Mouse (Mus musculus) heart, embryonic 12.5 days (tissue): Measurements from ENCODE around the gene Fxyd2. TPM values are rescaled to one million over a fixed set of nuclear protein-coding genes. Genes with fewer than 3 reads are reported as not detected.

Source experiments
- ATAC-seq: fragments of 200-750 bp; cut with Nextera tagmentation; 2 replicates; pipeline ENCODE4 v1.8.0; 2017; ENCODE audit warnings: moderate TSS enrichment, moderate library complexity; ENCODE audit not compliant: insufficient number of reproducible peaks, low FRiP score
- H3K27ac ChIP-seq: fragments of 300-500 bp; sonication (generic); 2 replicates; pipeline ENCODE4 v1.5.1; 2016; ENCODE audit warnings: mild to moderate bottlenecking, moderate library complexity; ENCODE audit not compliant: poor library complexity, severe bottlenecking
- H3K27me3 ChIP-seq: fragments of 300-500 bp; sonication (generic); replicated peaks from 2 replicates; pipeline ENCODE4 v1.6.1; 2016; ENCODE audit warnings: mild to moderate bottlenecking, moderate library complexity
- H3K36me3 ChIP-seq: fragments of 300-500 bp; sonication (generic); 2 replicates; pipeline ENCODE4 v1.6.1; 2016; ENCODE audit warnings: mild to moderate bottlenecking, moderate library complexity
- H3K4me1 ChIP-seq: fragments of 300-500 bp; sonication (generic); replicated peaks from 2 replicates; pipeline ENCODE4 v1.6.1; 2016; ENCODE audit warnings: mild to moderate bottlenecking
- H3K4me2 ChIP-seq: fragments of 300-500 bp; sonication (generic); 2 replicates; pipeline ENCODE4 v1.6.1; 2016; ENCODE audit warnings: mild to moderate bottlenecking, moderate library complexity
- H3K4me3 ChIP-seq: fragments of 300-500 bp; sonication (generic); 2 replicates; pipeline ENCODE4 v1.5.1; 2016; ENCODE audit warnings: mild to moderate bottlenecking
- H3K9ac ChIP-seq: fragments of 300-500 bp; sonication (generic); 2 replicates; pipeline ENCODE4 v1.6.1; 2016; ENCODE audit warnings: mild to moderate bottlenecking, moderate library complexity
- H3K9me3 ChIP-seq: fragments of 300-500 bp; sonication (generic); replicated peaks from 2 replicates; pipeline ENCODE4 v1.6.1; 2016; ENCODE audit warnings: mild to moderate bottlenecking, moderate library complexity
- WGBS: fragments of 180-500 bp; shearing (Covaris S2); methylation state at CpG from one replicate; pipeline ENCODE4 v1.1.7; 2016; 5-methylcytosine and 5-hydroxymethylcytosine counted together
- polyA plus RNA-seq: library from polyadenylated mRNA; unstranded; fragments of >200 nt; fragmentation: Nextera tagmentation; extraction: Ambion mirVana; gene quantifications from 2 replicates; pipeline ENCODE4 v1.2.1, GENCODE M21; 2016

Gene Fxyd2
- polyA plus RNA-seq, 1 experiment from 2014 or later = 2.2 TPM

DNA sequence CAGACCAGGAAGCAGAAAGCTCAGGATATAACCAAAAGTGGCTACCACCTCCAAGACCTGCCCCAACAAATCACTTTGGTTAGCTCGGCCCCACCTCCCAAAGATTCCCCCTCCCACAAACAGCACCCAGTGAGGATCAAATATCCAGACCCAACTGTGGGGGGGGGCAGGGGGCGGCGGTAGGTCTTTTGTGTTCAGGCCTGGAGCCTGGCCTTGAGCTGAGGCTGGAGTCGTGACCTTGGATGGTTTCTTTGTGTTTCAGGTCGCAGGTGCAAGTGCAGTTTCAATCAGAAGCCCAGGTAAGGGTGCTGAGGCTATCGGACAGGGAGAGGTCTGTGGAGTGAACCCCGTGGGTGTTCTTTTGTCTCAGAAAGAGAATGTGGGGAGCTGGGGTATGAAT is 8.2 kb upstream of the Fxyd2 start:
- H3K27ac ChIP-seq = no peak overlapping the region
- H3K27me3 ChIP-seq = no peaks in the 10 kb centered on the region
- no peak overlapping the region for H3K4me3 ChIP-seq
- 66% methylated on average over 7 of the region's 7 CpGs for WGBS
- H3K4me1 ChIP-seq = no peaks in the 10 kb centered on the region
- H3K9me3 ChIP-seq = no peaks in the 10 kb centered on the region
- peaks cover 3% of the 10 kb centered on the region; the same call in 1 of the 2 replicates for H3K36me3 ChIP-seq
- no peak overlapping the region for H3K4me2 ChIP-seq
- ATAC-seq = no peak
- no peak overlapping the region for H3K9ac ChIP-seq

DNA sequence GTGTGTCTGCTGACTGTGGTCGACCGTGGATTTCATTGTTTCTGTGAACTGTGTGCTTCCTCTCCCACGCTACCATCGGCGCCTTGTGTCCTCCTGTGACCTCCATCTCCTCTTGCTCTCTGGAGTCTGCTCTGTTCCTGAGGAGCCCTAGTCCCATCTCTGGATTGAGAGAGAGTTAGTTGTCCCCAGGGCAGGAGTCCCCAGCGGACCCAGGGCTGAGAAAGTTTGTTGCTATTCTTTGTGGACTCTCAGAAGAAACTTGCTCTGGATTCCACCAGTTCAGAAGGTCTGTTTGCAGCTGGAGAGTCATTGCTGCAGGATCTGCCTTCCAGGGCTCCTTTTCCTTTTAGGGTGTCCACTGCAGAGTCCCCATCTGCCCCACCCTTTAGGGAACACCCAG is 4.3 kb upstream of the Fxyd2 start:
- H3K27ac ChIP-seq = no peak overlapping the region
- no peak overlapping the region for H3K4me3 ChIP-seq
- H3K4me2 ChIP-seq = no peak overlapping the region
- no peaks in the 10 kb centered on the region for H3K4me1 ChIP-seq
- H3K27me3 ChIP-seq = peaks cover 7% of the 10 kb centered on the region
- H3K9ac ChIP-seq = no peak overlapping the region
- ATAC-seq = no peak
- no peaks in the 10 kb centered on the region for H3K9me3 ChIP-seq
- H3K36me3 ChIP-seq = peaks cover 3% of the 10 kb centered on the region; the same call in 1 of the 2 replicates
- WGBS = 82% methylated on average over 6 of the region's 6 CpGs

DNA sequence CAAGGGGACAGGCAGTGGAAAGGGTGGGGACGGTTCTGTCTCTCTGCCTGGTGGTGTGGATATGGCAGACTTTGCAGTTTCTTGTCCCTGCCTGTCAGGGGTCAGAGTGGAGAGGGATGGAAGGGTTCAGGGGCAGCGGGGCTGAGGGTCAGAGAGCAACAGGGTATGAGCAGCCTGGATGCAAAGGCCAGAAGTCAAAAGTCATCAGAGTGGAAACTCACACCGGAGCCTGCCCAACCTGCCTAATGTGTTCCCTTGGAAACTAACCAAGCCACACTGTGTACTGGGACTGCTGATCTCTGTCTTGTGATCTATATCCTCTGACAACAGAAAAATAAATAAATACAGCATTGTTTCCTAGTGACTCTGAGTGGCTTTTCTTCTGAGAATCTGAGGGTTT is 3.7 kb upstream of the Fxyd2 start:
- no peak overlapping the region for H3K4me2 ChIP-seq
- ATAC-seq = no peak
- H3K9me3 ChIP-seq = no peaks in the 10 kb centered on the region
- H3K27ac ChIP-seq = no peak overlapping the region
- H3K4me3 ChIP-seq = no peak overlapping the region
- no peaks in the 10 kb centered on the region for H3K4me1 ChIP-seq
- peaks cover 13% of the 10 kb centered on the region for H3K27me3 ChIP-seq
- H3K36me3 ChIP-seq = peaks cover 3% of the 10 kb centered on the region; the same call in 1 of the 2 replicates
- WGBS = 57% methylated on average over 3 of the region's 3 CpGs
- no peak overlapping the region for H3K9ac ChIP-seq

DNA sequence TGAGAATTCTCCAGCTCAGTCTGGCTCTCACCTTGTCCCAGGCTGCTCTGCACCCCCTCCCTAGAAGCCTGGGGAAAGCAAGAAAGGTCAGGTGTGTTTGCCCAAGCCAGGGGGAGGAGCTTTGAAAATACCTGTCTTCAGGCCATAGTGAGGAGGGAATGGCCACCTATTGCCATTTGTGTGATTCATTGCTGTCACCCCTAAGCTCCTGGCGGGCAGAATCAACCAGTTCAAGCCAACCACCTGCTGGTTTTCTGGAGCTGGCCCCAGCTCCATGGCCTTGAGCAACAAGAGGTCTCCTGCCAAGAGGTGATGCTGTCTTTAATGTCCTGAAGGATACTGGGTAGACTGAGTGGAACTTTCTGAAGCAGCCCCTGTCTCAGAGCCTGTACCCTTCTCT is 1.1 kb upstream of the Fxyd2 start:
- Histone ChIP-seq H3K4me1 (no peaks in the 10 kb centered on the region), H3K27ac (no peak overlapping the region), H3K4me3 (no peak overlapping the region), H3K9me3 (no peaks in the 10 kb centered on the region), H3K4me2 (no peak overlapping the region), H3K27me3 (peaks cover 38% of the 10 kb centered on the region), H3K9ac (no peak overlapping the region), H3K36me3 (0 out of 2 replicates have a peak, but pooled peaks cover 3% of the 10 kb centered on the region)
- 63% methylated on average over 1 of the region's 1 CpGs for WGBS
- ATAC-seq = no peak

DNA sequence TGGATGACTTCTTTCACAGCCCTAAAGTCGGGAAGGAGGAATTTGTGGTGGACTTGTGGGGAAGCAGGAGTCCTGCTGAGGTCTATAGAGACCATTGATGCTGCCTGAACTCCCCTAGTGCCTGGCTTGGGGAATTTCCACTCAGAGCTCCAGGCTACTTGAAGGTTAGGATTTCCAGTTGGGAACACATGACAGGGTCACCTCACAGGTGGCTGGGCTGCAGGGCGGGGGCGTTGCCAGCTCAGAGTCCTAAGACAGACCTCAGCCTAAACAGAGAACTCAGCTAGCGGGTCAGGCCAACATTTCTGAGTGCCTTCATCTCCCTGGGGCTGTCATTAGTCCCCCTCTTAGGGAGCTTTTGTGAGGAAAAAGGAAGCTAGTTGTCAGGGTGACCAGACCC is 2.4 kb downstream of the Fxyd2 start:
- H3K4me1 ChIP-seq = no peaks in the 10 kb centered on the region
- H3K9ac ChIP-seq = no peak overlapping the region
- H3K4me3 ChIP-seq = no peak overlapping the region
- no peaks in the 10 kb centered on the region for H3K9me3 ChIP-seq
- no peaks in the 10 kb centered on the region for H3K36me3 ChIP-seq
- peaks cover 54% of the 10 kb centered on the region for H3K27me3 ChIP-seq
- H3K27ac ChIP-seq = no peak overlapping the region
- WGBS = 60% methylated on average over 4 of the region's 4 CpGs
- no peak for ATAC-seq
- H3K4me2 ChIP-seq = no peak overlapping the region

DNA sequence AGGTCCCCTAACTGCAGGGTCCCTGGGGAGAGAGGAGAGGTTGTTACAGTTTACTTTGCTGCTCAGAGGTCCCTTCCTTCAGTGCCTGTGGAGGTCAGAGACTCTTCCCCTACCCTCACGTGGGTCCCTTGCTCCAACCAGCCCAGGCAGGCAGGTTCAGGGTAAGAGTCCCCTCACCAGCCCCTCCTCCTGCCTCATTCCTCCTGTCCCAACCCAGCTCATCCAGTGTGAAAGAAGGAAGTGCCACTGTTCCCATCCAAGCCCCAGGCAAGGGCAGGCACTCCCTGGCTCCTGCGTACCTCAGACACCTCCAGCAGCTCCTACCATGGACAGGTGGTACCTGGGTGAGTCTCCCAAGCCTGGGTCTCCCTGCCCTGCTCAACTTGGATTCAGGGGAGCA is 3.5 kb downstream of the Fxyd2 start:
- peaks cover 60% of the 10 kb centered on the region for H3K27me3 ChIP-seq
- no peak for ATAC-seq
- WGBS = 37% methylated on average over 2 of the region's 2 CpGs
- H3K4me2 ChIP-seq = no peak overlapping the region
- H3K4me3 ChIP-seq = no peak overlapping the region
- 0 out of 2 replicates have a peak, but pooled peaks cover under 1% of the 10 kb centered on the region for H3K4me1 ChIP-seq
- no peaks in the 10 kb centered on the region for H3K36me3 ChIP-seq
- H3K9me3 ChIP-seq = no peaks in the 10 kb centered on the region
- no peak overlapping the region for H3K27ac ChIP-seq
- H3K9ac ChIP-seq = no peak overlapping the region

DNA sequence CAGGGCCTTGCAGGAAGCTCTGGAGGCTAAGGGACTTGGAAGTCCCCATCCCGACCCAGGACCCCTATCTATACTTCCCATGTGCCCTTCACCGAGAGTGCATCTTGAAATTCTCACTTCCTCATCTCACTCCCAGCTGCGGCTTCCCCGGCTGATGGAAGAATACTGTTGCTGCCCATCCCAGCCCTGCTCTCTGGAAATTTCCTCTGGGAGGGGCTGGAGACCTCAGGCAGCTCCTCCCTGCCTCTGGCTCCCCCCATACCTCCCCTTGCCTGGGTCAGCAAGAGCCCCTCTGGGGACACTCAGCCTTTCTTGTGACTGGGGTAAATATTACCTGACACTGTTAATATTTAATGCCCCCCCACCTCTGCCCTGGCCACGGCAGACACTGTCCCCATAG is 6.2 kb downstream of the Fxyd2 start:
- H3K27ac ChIP-seq = no peak overlapping the region
- no peaks in the 10 kb centered on the region for H3K9me3 ChIP-seq
- H3K4me1 ChIP-seq = 0 out of 2 replicates have a peak, but pooled peaks cover 2% of the 10 kb centered on the region
- H3K4me2 ChIP-seq = no peak overlapping the region
- H3K27me3 ChIP-seq = peaks cover 66% of the 10 kb centered on the region
- ATAC-seq = no peak
- no peak overlapping the region for H3K4me3 ChIP-seq
- 40% methylated on average over 5 of the region's 5 CpGs for WGBS
- H3K9ac ChIP-seq = no peak overlapping the region
- no peaks in the 10 kb centered on the region for H3K36me3 ChIP-seq

DNA sequence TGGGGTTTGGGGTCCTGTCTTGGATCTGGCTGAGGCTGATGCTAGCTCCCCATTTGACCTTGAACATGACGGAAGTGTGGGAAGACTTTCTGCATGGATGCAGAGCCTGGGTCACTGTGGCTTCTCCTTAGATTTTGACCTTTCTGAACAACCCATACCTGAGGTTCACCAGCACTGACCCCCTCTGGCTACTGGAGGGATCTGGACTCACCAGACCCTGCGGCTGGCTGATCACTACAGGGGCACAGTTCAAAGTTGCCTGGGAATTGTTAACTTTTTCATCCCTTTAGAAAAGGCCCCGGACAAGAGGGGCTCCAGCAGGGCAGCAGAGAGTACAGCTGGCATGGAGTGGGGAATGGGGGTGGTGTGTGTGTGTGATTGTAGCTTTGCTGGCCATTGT is 7.3 kb downstream of the Fxyd2 start:
- H3K27me3 ChIP-seq = peaks cover 60% of the 10 kb centered on the region

DNA sequence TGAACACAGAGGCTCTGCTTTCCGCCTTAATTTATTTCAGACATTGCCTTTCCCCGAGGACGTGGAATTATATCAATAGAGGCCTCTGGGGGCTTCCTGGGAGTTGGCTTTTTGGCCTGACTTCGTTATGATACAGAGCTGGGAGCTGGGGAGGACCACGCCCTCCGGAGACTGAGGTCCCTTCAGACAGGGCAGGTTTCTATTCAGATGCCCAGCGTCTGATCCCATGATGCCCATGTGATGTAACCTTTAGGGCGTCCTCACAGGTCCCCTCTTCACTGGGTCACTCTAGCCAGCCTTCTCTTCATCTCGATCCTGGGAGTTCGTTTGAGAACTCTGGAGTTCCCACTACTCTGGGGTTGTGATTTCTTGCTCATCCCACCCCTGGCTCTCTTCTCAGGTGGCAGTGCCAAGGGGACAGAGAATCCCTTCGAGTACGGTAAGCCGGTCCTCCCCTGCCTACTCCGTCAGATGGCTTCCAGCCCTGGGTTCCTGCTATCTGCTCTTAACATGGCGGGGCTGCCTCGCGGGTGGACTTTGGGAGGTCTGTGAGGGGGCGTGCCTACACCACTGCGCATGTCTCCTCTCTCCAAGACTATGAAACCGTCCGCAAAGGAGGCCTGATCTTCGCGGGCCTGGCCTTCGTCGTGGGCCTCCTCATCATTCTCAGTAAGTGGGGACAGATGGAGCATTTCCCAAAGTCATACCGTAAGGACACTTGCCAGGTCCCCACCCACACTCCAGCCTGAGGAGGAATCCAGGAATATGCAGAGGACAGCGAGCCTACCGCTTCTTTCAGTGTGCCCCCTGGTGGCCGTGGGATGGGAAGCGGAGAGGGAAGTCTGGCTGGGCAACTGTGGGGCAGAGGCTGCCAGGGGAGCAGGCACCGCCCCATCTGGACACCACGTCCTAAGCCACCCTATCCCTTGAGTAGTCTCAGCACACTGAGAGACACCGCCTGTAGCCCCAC is 8.5 kb downstream of the Fxyd2 start:
- H3K4me3 ChIP-seq = peak overlapping the region; percentile 21
- peak; percentile 23; the same call in 1 of the 2 replicates for ATAC-seq
- H3K4me2 ChIP-seq = peak overlapping the region; percentile 58
- no peaks in the 10 kb centered on the region for H3K36me3 ChIP-seq
- H3K27me3 ChIP-seq = peaks cover 48% of the 10 kb centered on the region
- H3K4me1 ChIP-seq = 0 out of 2 replicates have a peak, but pooled peaks cover 5% of the 10 kb centered on the region
- no peaks in the 10 kb centered on the region for H3K9me3 ChIP-seq
- 33% methylated on average over 33 of the region's 33 CpGs for WGBS
- 0 out of 2 replicates have a peak overlapping the region, but pooled peaks have one; percentile 3 for H3K9ac ChIP-seq
- H3K27ac ChIP-seq = no peak overlapping the region

More for the DNA sequence above, 7.3 kb downstream of the Fxyd2 start:
- H3K9ac ChIP-seq = no peak overlapping the region
- no peak for ATAC-seq
- 87% methylated on average over 3 of the region's 3 CpGs for WGBS
- 0 out of 2 replicates have a peak, but pooled peaks cover 2% of the 10 kb centered on the region for H3K4me1 ChIP-seq
- no peak overlapping the region for H3K4me2 ChIP-seq
- no peaks in the 10 kb centered on the region for H3K9me3 ChIP-seq
- H3K36me3 ChIP-seq = no peaks in the 10 kb centered on the region
- no peak overlapping the region for H3K27ac ChIP-seq
- no peak overlapping the region for H3K4me3 ChIP-seq

DNA sequence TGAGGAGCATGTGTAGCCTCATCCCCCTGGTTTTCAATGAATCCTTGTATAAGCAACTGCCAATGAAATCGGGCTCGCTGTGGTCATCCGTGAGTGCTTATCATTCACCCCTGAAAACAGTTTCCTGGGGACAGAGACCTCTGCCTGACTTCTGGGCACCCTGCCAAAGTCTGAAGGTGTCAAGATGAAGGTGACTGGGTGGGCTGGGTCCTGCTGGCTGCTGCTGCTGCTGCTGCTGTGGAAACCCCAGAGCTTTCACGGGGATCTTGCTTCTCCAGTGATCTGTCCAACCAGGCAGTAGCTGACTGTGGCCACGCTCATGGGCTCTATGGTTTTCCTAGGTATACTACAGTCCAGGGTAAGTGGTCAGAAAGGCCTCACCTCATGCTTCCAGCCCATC is 10.7 kb downstream of the Fxyd2 start:
- Histone ChIP-seq H3K4me3 (no peak overlapping the region), H3K9me3 (no peaks in the 10 kb centered on the region), H3K4me1 (0 out of 2 replicates have a peak, but pooled peaks cover 5% of the 10 kb centered on the region), H3K27ac (no peak overlapping the region), H3K27me3 (peaks cover 35% of the 10 kb centered on the region), H3K9ac (no peak overlapping the region), H3K4me2 (no peak overlapping the region), H3K36me3 (no peaks in the 10 kb centered on the region)
- no peak for ATAC-seq
- 56% methylated on average over 5 of the region's 5 CpGs for WGBS

DNA sequence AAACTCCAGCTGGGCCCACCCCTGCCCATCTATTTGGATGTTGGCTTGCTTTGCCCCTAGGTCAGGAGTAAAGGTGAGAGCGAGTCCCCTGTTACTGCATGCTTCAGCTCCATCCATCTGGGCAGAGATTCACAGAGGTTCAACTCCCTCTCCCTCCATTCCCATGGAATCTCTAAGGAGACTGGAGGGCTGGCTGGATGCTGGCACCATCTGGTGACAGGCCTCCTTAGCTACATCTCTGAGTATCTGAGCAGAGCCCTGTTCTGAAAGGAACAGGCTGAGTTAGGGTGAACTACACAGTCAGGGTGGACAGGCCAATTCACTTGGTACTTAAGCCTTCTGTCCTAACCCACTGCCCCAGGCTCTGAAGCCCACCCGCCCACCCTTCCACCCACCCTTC is 11.1 kb downstream of the Fxyd2 start:
- Histone ChIP-seq H3K27me3 (peaks cover 32% of the 10 kb centered on the region), H3K9ac (no peak overlapping the region), H3K4me1 (0 out of 2 replicates have a peak, but pooled peaks cover 5% of the 10 kb centered on the region), H3K4me2 (no peak overlapping the region), H3K9me3 (no peaks in the 10 kb centered on the region), H3K27ac (no peak overlapping the region), H3K4me3 (no peak overlapping the region), H3K36me3 (no peaks in the 10 kb centered on the region)
- WGBS = 79% methylated on average over 2 of the region's 2 CpGs
- no peak for ATAC-seq
